Mouse (Mus musculus): Measurements from ENCODE around the gene Epn1. TPM values are rescaled to one million over a fixed set of nuclear protein-coding genes. Genes with fewer than 3 reads are reported as not detected.

Gene Epn1
- polyA plus RNA-seq, 1 experiment from 2014 or later = 71.3 TPM

DNA sequence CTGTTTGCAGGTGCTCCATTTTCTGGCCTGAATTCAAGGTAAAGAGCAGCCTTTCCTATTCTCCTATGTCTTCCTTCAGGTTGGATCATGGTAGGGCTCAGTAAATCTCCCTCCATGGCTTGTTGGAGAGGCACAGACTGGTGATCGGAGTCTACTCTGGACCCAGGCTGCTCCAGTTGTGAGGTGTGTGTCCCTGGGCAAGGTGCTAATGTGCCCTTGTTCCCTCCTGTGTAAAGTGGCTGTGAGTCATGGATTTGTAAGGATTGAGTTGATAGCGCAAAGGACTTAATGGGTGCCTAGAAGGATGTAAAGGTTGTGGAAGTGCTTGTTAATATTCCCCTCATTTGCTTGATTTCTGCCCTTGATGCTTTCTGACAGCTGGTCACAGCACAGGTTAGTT, 1.9 kb downstream of the Epn1 start:
- 96% methylated on average over 2 of the region's 2 CpGs for WGBS
- Histone ChIP-seq H3K27me3 (replicated peaks; ENCODE audit: control insufficient read depth, insufficient read depth, low read length) (no peaks in the 10 kb centered on the region), H3K4me1 (ENCODE audit: control insufficient read depth, insufficient read depth, low read length) (peaks cover 15% of the 10 kb centered on the region), H3K27ac (ENCODE audit: low read depth, low read length) (no peak overlapping the region), H3K9ac (ENCODE audit: low read length) (no peak overlapping the region), H3K4me2 (ENCODE audit: low read length) (peak overlapping the region; percentile 84; the same call in 1 of the 2 replicates), H3K36me3 (ENCODE audit: control insufficient read depth, insufficient read depth, low read length) (peaks cover 50% of the 10 kb centered on the region), H3K9me3 (replicated peaks; ENCODE audit: control insufficient read depth, low read length) (no peaks in the 10 kb centered on the region), H3K4me3 (ENCODE audit: low read depth, low read length) (no peak overlapping the region)
- ATAC-seq = no peak
- no peak for DNase-seq (ENCODE audit: low spot score)

GRCm38 (mm10) chr7:5083325-5084105, 3.5 kb downstream of the Epn1 start:
- Histone ChIP-seq H3K27me3 (replicated peaks; ENCODE audit: control insufficient read depth, insufficient read depth, low read length) (no peaks in the 10 kb centered on the region), H3K4me2 (ENCODE audit: low read length) (no peak overlapping the region), H3K9ac (ENCODE audit: low read length) (no peak overlapping the region), H3K4me1 (ENCODE audit: control insufficient read depth, insufficient read depth, low read length) (peaks cover 15% of the 10 kb centered on the region), H3K36me3 (ENCODE audit: control insufficient read depth, insufficient read depth, low read length) (peaks cover 35% of the 10 kb centered on the region), H3K4me3 (ENCODE audit: low read depth, low read length) (no peak overlapping the region), H3K27ac (ENCODE audit: low read depth, low read length) (no peak overlapping the region), H3K9me3 (replicated peaks; ENCODE audit: control insufficient read depth, low read length) (no peaks in the 10 kb centered on the region)
- WGBS = 94% methylated on average over 18 of the region's 18 CpGs
- no peak for ATAC-seq
- no peak for DNase-seq (ENCODE audit: low spot score)

- Histone ChIP-seq H3K4me1 (ENCODE audit: control insufficient read depth, insufficient read depth, low read length) (peaks cover 15% of the 10 kb centered on the region), H3K9me3 (replicated peaks; ENCODE audit: control insufficient read depth, low read length) (no peaks in the 10 kb centered on the region), H3K36me3 (ENCODE audit: control insufficient read depth, insufficient read depth, low read length) (peaks cover 42% of the 10 kb centered on the region), H3K27ac (ENCODE audit: low read depth, low read length) (no peak overlapping the region), H3K27me3 (replicated peaks; ENCODE audit: control insufficient read depth, insufficient read depth, low read length) (no peaks in the 10 kb centered on the region), H3K4me3 (ENCODE audit: low read depth, low read length) (no peak overlapping the region), H3K4me2 (ENCODE audit: low read length) (no peak overlapping the region), H3K9ac (ENCODE audit: low read length) (no peak overlapping the region)
- DNase-seq (ENCODE audit: low spot score) (no peak), ATAC-seq (no peak)
- 92% methylated on average over 1 of the region's 1 CpGs for WGBS
Measured at GRCm38 (mm10) chr7:5085512-5085911, 5.5 kb downstream of the Epn1 start.

DNA sequence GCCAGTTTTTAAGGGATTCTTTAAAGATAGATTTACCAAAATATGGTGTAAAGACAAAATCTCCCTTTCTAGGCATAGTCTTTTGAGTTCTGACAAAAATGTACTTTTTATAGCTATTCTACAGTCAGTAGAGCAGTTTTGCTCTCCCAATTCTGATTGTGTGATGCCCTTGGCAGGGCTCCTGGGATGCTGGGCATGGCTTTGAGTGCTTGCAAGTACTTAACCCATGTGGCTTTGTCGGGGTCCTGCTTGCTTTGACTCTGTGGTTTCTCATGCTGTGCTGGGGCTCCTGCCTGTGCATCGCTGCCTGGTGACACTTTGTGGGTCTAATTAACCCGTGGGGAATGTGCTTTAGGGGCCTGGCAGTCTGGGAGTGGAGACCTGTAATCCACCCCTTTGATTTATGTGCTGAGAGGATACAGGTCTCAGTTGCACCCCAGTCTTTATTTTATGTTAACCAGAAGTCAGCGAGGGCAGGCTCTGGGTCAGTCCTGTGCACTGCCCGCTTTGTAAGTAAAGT, 6.9 kb downstream of the Epn1 start:
- H3K4me1 ChIP-seq (ENCODE audit: control insufficient read depth, insufficient read depth, low read length) = peaks cover 3% of the 10 kb centered on the region
- DNase-seq (ENCODE audit: low spot score) (no peak), ATAC-seq (no peak)
- H3K36me3 ChIP-seq (ENCODE audit: control insufficient read depth, insufficient read depth, low read length) = peaks cover 54% of the 10 kb centered on the region
- H3K9me3 ChIP-seq (replicated peaks; ENCODE audit: control insufficient read depth, low read length) = no peaks in the 10 kb centered on the region
- no peak overlapping the region for H3K27ac ChIP-seq (ENCODE audit: low read depth, low read length)
- H3K27me3 ChIP-seq (replicated peaks; ENCODE audit: control insufficient read depth, insufficient read depth, low read length) = no peaks in the 10 kb centered on the region
- H3K4me2 ChIP-seq (ENCODE audit: low read length) = no peak overlapping the region
- no peak overlapping the region for H3K4me3 ChIP-seq (ENCODE audit: low read depth, low read length)
- 78% methylated on average over 5 of the region's 5 CpGs for WGBS
- no peak overlapping the region for H3K9ac ChIP-seq (ENCODE audit: low read length)

GRCm38 (mm10) chr7:5087886-5088285, 7.9 kb downstream of the Epn1 start:
- H3K27me3 ChIP-seq (replicated peaks; ENCODE audit: control insufficient read depth, insufficient read depth, low read length) = no peaks in the 10 kb centered on the region
- no peaks in the 10 kb centered on the region for H3K9me3 ChIP-seq (replicated peaks; ENCODE audit: control insufficient read depth, low read length)
- peaks cover 59% of the 10 kb centered on the region for H3K36me3 ChIP-seq (ENCODE audit: control insufficient read depth, insufficient read depth, low read length)
- no peak overlapping the region for H3K9ac ChIP-seq (ENCODE audit: low read length)
- H3K4me3 ChIP-seq (ENCODE audit: low read depth, low read length) = no peak overlapping the region
- ATAC-seq (no peak), DNase-seq (ENCODE audit: low spot score) (no peak)
- no peak overlapping the region for H3K4me2 ChIP-seq (ENCODE audit: low read length)
- H3K27ac ChIP-seq (ENCODE audit: low read depth, low read length) = no peak overlapping the region
- 85% methylated on average over 4 of the region's 4 CpGs for WGBS
- no peaks in the 10 kb centered on the region for H3K4me1 ChIP-seq (ENCODE audit: control insufficient read depth, insufficient read depth, low read length)

DNA sequence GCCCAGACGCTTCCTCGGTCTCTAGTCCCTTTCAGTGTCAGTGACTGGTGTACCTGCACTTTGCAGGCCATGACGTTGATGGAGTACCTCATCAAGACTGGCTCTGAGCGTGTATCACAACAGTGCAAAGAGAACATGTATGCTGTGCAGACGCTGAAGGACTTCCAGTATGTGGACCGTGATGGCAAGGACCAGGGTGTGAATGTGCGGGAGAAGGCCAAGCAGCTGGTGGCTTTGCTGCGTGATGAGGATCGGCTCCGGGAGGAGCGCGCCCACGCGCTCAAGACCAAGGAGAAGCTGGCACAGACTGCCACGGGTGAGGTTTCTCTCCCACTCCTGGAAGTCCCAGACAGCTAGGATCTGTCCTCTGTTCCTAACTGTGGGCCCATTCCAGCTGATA, 9.8 kb downstream of the Epn1 start:
- H3K36me3 ChIP-seq (ENCODE audit: control insufficient read depth, insufficient read depth, low read length) = peaks cover 62% of the 10 kb centered on the region
- H3K4me3 ChIP-seq (ENCODE audit: low read depth, low read length) = no peak overlapping the region
- DNase-seq (ENCODE audit: low spot score) (no peak), ATAC-seq (no peak)
- H3K9me3 ChIP-seq (replicated peaks; ENCODE audit: control insufficient read depth, low read length) = no peaks in the 10 kb centered on the region
- no peak overlapping the region for H3K27ac ChIP-seq (ENCODE audit: low read depth, low read length)
- no peaks in the 10 kb centered on the region for H3K27me3 ChIP-seq (replicated peaks; ENCODE audit: control insufficient read depth, insufficient read depth, low read length)
- H3K4me1 ChIP-seq (ENCODE audit: control insufficient read depth, insufficient read depth, low read length) = no peaks in the 10 kb centered on the region
- H3K4me2 ChIP-seq (ENCODE audit: low read length) = no peak overlapping the region
- WGBS = 95% methylated on average over 15 of the region's 15 CpGs
- no peak overlapping the region for H3K9ac ChIP-seq (ENCODE audit: low read length)

DNA sequence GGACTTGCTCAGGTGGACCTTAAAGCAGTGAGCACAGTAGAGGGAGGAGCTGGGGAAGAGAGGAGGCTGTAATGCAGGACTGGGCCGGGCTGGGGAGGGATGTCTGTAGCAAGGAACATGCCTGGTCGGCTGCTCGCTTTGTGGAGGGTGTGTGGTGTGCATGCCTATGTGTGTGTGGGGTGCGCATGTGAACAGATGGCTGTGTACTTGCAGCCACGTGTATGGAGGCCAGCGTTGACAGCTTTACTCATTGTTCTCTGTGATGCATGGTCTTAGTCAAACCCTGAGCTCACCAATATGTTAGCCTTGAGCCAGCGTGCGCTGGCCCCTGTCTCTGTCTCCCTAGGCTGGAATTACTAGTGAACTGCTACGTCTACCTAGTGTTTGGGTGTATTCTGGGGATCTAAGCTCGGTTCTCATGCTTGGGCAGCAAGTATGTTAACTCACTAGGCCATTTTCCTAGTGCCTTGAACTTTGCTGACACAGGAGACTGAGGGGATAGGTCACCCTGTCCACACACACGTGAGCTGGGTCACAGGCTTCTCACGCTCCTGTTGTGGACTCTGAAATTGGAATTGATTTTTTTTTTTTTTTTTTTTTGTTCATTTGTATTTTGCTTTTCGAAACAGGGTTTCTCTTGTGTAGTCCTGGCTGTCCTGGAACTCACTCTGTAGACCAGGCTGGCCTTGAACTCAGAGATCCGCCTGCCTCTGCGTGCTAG, 11.1 kb downstream of the Epn1 start:
- H3K4me1 ChIP-seq (ENCODE audit: control insufficient read depth, insufficient read depth, low read length) = no peaks in the 10 kb centered on the region
- H3K9me3 ChIP-seq (replicated peaks; ENCODE audit: control insufficient read depth, low read length) = no peaks in the 10 kb centered on the region
- H3K36me3 ChIP-seq (ENCODE audit: control insufficient read depth, insufficient read depth, low read length) = peaks cover 67% of the 10 kb centered on the region
- no peak for ATAC-seq
- no peak overlapping the region for H3K27ac ChIP-seq (ENCODE audit: low read depth, low read length)
- H3K9ac ChIP-seq (ENCODE audit: low read length) = no peak overlapping the region
- no peak for DNase-seq (ENCODE audit: low spot score)
- WGBS = 91% methylated on average over 15 of the region's 15 CpGs
- H3K4me2 ChIP-seq (ENCODE audit: low read length) = no peak overlapping the region
- H3K27me3 ChIP-seq (replicated peaks; ENCODE audit: control insufficient read depth, insufficient read depth, low read length) = no peaks in the 10 kb centered on the region
- no peak overlapping the region for H3K4me3 ChIP-seq (ENCODE audit: low read depth, low read length)

DNA sequence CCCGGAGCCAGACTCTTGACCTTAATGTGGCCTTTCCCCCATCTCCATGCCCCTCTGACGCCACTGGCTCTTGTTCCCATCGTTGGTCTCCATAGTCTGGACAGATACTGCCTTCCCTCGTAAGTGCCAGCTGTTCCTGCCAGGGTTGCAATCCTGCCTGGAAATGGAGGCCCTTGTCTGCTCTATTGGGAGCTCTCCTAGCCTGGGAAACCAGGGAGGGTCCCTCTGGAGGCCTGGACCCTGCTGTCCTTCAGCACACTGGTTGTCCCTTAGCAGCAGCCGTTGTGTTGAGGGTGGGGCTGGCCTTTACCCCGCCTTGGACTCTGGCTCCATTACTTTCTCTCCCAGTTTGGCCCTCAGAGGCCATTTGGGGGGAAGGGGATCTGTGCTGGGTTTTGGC, 12.3 kb downstream of the Epn1 start:
- Histone ChIP-seq H3K9ac (ENCODE audit: low read length) (no peak overlapping the region), H3K4me1 (ENCODE audit: control insufficient read depth, insufficient read depth, low read length) (no peaks in the 10 kb centered on the region), H3K36me3 (ENCODE audit: control insufficient read depth, insufficient read depth, low read length) (peaks cover 79% of the 10 kb centered on the region), H3K4me2 (ENCODE audit: low read length) (no peak overlapping the region), H3K27ac (ENCODE audit: low read depth, low read length) (no peak overlapping the region), H3K9me3 (replicated peaks; ENCODE audit: control insufficient read depth, low read length) (no peaks in the 10 kb centered on the region), H3K27me3 (replicated peaks; ENCODE audit: control insufficient read depth, insufficient read depth, low read length) (no peaks in the 10 kb centered on the region), H3K4me3 (ENCODE audit: low read depth, low read length) (no peak overlapping the region)
- WGBS = 90% methylated on average over 6 of the region's 6 CpGs
- no peak for ATAC-seq
- no peak for DNase-seq (ENCODE audit: low spot score)
